Mouse (Mus musculus) lung, postnatal 14 days (tissue): ENCODE data around the gene Frmd8.

Source experiments
- DNase-seq: peaks from one replicate; pipeline ENCODE4 v3.0.0; 2021

Gene Frmd8

GRCm38 (mm10) chr19:5848826-5849672, 26.0 kb downstream of the Frmd8 start:
- no peak for DNase-seq

DNA sequence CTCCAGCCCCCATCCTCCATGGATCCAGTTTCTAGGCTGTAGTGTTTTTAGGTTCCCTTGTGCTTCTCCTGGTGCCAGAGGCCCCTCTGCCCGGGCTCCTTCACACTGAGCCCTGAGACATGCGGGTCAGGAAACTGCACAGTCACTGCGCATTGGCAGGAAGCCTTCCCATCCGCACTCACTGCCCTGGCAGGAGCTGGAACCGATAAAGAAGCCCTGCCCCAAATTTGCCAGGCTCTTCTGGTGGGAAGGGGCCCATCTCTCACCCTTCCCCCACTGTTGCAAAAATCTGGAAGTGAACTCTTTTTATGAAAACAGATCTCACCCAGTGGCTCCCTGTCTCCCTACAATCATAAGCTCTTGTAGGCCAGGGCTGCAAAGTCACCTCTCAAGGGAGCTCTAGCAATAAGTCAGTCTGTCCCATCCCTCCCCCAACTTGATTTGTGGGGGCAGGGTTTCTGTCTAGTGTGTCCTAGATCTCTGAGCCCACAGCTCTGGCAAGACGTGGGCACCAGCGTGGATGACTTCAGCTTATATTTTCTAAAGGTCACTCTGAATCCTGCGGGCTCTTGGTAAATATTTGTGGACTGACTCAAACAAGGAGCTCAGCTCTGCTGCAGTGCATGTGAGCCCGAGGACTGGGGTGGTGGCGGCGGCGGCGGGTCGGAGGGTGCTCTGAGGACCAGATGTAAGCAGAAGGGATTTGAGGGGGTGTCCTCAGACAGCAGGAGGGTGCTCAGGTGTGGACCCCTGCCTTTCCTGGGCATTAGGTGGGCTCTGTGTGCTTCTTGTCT, 26.8 kb downstream of the Frmd8 start:
- DNase-seq: peak; percentile 79

DNA sequence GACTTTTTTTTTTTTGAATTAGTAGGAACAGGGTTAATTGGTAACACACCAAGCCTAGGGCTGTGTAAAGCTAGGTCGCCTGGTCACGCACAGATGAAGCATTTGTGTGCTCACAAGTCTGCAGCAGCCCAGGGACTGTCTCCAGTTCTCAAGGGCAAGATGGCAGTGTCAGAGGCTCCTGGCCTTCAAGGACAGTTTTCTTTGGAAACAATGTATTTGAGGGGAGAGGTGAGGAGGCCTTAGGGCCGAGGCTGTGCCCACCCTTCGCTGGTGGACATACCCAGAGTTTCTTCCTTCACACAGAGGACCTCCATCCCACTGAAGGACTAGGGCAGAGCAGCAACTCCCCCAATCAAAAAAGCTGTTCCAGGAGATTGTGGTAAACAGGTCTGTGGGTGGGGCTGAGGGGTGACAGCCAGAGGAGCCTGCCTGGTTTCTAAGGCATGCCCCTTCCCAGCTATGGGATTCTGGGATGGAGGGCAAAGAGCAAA, 27.7 kb downstream of the Frmd8 start:
- DNase-seq: no peak

DNA sequence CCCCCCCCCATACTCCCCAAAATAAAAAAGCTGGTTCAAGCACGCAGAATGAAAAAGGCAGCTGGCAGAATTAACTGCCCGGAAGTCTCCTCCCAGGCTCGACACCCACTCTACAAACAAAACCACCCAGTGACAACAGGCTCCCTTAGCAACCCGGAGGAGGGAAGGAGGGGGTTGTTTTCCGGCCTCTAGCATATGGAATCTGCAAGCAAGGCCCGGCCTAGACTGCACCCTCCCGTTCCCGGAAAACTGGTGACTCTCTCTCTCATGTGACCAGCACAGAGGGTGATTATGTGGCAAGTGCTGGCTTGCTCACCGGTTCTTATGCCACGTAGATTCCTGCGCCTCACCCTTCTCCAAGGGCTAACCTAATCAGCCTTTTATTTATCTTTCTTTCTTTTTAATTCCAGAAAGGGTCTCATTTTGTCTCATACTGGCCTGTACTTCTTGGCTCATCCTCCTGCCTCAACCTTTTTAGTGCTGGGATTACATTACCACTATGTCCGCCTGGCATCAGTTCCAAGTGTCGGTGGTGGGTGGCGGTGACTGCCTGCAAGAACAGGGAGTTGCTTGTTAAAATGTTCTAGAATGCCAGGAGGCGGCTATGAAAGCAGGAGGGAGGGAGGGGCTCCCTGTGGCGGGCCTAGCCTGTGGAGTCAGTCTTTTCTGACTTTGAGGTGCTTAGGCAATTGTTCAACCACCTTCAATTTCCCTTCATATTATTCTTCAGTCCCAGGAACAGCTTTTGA, 28.3 kb downstream of the Frmd8 start:
- DNase-seq: peak; percentile 87

- no peak for DNase-seq
These were observed 28.9 kb downstream of the Frmd8 start for GRCm38 (mm10) chr19:5846154-5846553.

DNA sequence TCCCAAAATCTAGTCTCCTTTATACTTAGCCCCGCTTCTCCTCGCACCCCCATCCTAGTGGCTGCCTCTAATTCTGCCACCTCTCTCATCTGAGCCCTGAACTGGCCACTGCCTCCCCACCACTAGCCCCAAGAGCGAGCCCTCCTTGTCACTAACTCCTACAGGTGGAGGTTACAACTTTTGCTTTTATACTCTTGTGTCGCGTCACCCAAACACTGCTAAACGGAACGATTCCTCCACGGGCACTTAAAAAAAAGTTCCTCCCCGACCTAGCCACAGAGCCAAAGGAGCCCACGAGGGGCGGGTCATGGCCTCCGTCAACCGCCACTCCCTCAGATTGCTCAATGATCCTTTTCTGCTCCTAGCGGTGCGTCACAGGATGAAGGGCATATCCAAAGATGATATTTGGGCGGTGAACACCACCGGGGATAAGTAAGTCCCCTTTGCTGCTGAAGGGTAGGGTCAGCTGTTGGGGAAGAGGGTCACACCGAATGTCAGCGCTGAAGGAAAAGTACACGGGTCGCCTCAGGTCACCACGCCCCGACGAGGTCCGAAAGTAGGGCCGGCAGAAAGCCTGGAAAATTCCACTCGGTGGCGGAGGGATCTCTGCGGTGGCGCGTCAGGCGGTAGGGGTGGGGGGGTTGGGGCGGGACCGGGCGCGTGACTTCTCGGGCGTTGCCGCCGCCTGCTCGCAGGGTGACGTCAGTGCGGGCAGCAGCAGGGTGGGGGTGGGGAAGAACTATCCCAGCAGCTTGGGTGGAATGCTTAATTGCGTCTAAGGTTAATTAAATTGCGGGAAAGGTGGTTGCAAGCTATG, 29.5 kb downstream of the Frmd8 start:
- peak; percentile 96 for DNase-seq

DNA sequence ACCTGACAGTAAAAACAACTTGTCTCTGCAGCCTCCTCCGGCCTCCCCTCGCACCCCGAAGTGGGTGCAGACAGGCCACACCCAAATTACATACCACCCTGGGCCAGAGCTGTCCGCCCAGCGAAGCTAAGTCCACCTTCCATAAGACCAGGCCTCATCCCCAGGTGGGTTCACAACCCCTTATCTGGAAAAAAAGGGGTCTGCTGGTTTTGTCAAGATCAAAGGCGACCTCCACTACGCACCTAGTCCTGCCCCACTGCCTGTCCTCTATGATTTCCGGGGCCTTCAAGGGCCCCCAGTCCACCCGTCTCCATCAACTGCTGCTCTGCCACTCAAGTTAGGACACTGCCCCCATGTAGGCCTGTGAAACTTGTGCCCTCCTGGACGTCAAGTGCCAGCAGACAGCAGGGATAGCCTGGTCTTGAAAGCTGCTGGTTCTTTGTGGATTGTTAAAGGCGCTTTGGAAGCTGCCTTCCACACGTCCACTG, 30.2 kb downstream of the Frmd8 start:
- DNase-seq: no peak

- DNase-seq: no peak
These were observed 31.0 kb downstream of the Frmd8 start for GRCm38 (mm10) chr19:5843781-5844691.

DNA sequence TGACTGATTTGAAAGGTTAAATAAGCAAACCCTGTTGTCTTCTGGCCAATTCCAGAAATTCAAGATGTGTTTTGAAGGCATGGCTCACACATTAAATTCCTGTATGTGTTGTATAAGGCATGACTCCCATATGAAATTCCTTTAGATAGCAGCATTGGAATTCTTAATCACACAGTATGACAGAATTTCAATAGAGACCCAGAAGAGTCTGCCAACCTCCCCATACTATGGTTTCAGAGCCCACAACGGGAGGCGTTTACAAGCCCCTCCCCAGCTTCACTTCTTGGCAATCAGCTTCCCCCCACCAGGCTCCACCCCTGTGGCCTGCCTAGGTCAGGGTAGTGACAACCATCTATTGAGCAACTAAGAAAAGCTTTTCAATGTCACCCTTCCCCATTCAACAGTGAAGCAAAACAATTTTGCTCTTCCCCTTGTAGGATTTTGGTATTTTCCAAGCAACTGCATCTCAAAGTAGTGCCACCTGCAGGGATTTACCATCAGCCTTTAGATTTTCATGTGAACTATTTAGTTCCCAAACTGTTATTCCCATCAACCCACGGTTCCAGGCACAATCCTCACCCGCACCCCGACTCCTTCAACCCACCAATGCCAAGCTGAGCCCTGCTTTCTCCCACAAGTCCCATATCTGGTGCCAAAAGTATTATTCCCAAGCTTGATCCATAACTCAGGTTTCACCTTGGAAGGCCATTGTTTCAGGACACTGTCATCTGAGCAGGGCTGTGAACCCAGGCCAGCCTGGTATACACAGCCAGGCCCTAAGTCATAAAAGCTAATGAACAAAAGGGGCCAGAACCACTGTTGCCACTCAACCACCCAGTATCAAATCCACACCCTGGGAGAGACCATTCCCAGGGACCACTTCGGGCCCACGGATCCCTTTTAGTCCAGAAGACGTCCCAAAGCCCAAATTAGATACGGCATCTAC, 32.0 kb downstream of the Frmd8 start:
- DNase-seq: no peak

- no peak for DNase-seq
These were observed 32.9 kb downstream of the Frmd8 start for GRCm38 (mm10) chr19:5841999-5842784.

GRCm38 (mm10) chr19:5841389-5841946, 33.6 kb downstream of the Frmd8 start:
- DNase-seq: no peak

DNA sequence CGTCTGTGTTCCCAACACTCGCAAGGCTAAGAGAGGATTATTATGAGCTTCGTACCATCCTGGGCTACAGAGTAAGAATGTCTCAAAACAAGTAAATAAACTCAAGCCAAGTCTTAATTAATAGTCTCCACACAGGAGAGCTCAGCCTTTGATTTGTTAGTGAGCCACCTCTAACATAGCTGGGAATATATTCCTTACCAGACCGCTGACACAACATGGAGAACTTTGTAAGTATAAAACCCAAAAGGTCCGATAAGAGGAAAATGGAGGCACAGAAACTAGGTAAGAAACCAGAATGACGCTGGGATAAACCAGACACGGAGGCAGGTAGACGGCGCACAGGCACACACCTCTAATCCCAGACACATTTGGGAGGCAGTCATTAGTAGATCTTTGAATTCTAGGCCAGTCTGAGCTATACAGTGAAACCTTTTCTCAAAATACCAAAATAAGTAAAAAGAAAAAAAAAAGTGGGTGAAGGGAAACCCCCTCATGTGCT, 34.1 kb downstream of the Frmd8 start:
- DNase-seq: no peak

GRCm38 (mm10) chr19:5840086-5840889, 34.8 kb downstream of the Frmd8 start:
- DNase-seq: no peak

DNA sequence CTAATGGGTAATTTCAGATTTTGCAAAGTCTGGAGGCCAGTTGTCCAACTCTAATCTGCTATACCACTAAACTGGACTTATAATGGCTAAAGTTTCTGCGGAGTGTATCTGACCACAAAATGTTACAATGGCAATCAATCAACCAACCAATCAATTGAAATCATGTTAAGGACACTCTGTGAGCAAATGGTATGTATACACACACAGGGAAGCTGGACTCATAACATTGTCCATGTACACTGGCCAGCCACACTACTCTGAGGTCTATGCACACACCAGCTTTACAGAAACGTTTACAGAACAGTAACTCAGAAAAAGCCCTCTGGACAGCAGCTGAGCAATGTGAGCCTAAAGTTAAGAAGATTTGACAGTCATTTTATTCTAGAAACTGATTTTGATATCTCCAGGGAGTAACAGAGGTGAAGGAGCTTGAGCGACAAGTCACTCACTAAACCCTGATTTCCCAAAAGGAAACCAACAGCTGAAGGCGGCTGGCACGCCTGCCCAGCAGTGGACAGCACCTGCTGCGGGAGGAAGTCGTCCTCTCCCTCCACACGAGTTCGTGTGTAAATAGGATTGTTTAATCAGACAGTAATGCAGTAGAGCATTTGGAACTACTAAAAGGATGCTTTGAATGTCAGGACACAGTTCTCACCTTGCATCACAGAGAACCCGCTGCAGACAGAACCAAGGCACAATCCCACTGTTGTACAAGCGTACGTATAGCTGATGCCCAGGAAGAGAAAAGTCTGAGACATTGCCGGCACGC, 35.6 kb downstream of the Frmd8 start:
- DNase-seq: no peak

- no peak for DNase-seq
These were observed 36.2 kb downstream of the Frmd8 start for GRCm38 (mm10) chr19:5838892-5839165.

GRCm38 (mm10) chr19:5838136-5838891, 36.8 kb downstream of the Frmd8 start:
- no peak for DNase-seq
